Mouse (Mus musculus): ENCODE data around the gene Gm13279.
"Not testable (repeated sequence)": the region's sequence is repeated elsewhere in the genome, so short reads cannot be mapped to it uniquely, and the experiment has no call there.

DNA sequence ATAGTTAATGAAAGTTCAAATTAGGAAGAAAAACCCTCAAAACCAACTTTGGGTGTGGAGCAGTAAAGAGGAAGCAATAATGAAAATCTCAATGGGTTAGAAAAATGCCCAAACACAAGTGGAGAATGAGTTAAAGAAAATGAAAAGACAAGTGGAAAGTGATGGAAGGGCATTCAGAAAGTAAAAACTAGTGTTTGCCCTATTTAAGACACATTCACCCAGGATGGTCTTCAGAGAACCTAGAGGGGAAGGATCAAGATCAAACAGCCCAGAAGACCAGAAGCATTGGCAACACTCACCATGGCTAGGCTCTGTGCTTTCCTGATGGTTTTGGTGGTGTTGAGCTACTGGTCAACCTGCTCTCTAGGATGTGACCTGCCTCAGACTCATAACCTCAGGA lies 29.9 kb downstream of the Gm13279 start, which contains the start of gene Ifna6:
- not testable (repeated sequence) for TF ChIP-seq CTCF (IDR thresholded peaks at IDR 0.05; ENCODE audit: borderline replicate concordance, insufficient read depth, low read depth, low read length); POLR2A (IDR thresholded peaks at IDR 0.05; ENCODE audit: borderline replicate concordance, insufficient read depth, low read length)

Data from cerebellum, adult 2 months (tissue).